ENCODE assay signal across 31 mouse cellular contexts in the genomic region with DNA sequence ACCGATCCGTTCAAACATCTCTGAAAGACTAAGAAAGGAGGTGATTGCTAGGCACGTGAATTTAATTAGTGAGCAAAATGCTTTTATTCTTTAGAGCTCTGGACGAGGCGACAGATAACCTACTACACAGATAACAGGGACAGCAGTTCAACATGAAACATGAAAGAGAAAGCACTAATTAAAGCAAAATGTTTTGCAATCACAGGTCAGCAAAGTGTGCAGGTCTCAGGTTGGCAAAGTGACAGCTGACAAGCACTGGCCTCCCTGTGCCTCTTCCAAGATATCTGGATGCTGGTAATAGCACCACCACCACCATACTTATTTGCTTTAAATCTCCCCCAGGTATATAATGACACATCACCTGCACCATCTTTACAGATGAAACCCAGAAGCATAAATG.
"Had no signal": no experiment of that assay in that cellular context is flagged by ENCODE, and none has a peak within 500 bp of the region (broad histone marks: within the 10 kb centered on the region; RNA-seq: fewer than 3 reads in every experiment).

No protein-coding gene starts in this region.

- H3K4me1 ChIP-seq: limb, embryonic 10.5 days; limb, embryonic 12.5 days; limb, embryonic 13.5 days; limb, embryonic 15.5 days; liver, embryonic 13.5 days; liver, embryonic 15.5 days; lung, embryonic 15.5 days; midbrain, embryonic 10.5 days; midbrain, embryonic 12.5 days; midbrain, embryonic 13.5 days; midbrain, embryonic 15.5 days; neural tube, embryonic 12.5 days had no signal

- H3K27me3 ChIP-seq: limb, embryonic 12.5 days; limb, embryonic 13.5 days; limb, embryonic 15.5 days; liver, embryonic 13.5 days; liver, embryonic 15.5 days; lung, embryonic 15.5 days; megakaryocyte, embryonic 14.5 days; midbrain, embryonic 12.5 days; midbrain, embryonic 13.5 days; midbrain, embryonic 15.5 days; neural tube, embryonic 12.5 days had no signal

- H3K27ac ChIP-seq: limb, embryonic 10.5 days; limb, embryonic 12.5 days; limb, embryonic 13.5 days; limb, embryonic 15.5 days; liver, embryonic 13.5 days; liver, embryonic 14.5 days; liver, embryonic 15.5 days; lung, embryonic 15.5 days; macrophage; midbrain, embryonic 10.5 days; midbrain, embryonic 12.5 days; midbrain, embryonic 13.5 days; midbrain, embryonic 15.5 days; neural tube, embryonic 12.5 days had no signal

- H3K36me3 ChIP-seq: liver, embryonic 13.5 days; midbrain, embryonic 12.5 days; midbrain, embryonic 13.5 days; midbrain, embryonic 15.5 days; neural tube, embryonic 12.5 days had no signal

- ATAC-seq: liver, postnatal 0 days; lung, postnatal 0 days; midbrain, embryonic 13.5 days; midbrain, embryonic 15.5 days; midbrain, embryonic 16.5 days had no signal

- H3K9me3 ChIP-seq: limb, embryonic 10.5 days; limb, embryonic 12.5 days; limb, embryonic 13.5 days; limb, embryonic 15.5 days; liver, embryonic 13.5 days; liver, embryonic 15.5 days; lung, embryonic 15.5 days; megakaryocyte, embryonic 14.5 days; midbrain, embryonic 10.5 days; midbrain, embryonic 12.5 days; midbrain, embryonic 13.5 days; midbrain, embryonic 15.5 days; neural tube, embryonic 12.5 days had no signal

- DNase-seq: left cerebral cortex, postnatal 4 days; liver; liver, embryonic 13.5 days; liver, postnatal 0 days; lung, adult 18-20 months; lung, adult 2 months; lung, embryonic 14.5 days; lung, postnatal 10 days; lung, postnatal 14 days; lung, postnatal 36 days; lung, postnatal 4 days; midbrain, embryonic 14.5 days had no signal

- H3K4me3 ChIP-seq: limb, embryonic 10.5 days; limb, embryonic 12.5 days; limb, embryonic 13.5 days; limb, embryonic 15.5 days; liver, embryonic 13.5 days; liver, embryonic 15.5 days; lung, embryonic 15.5 days; megakaryocyte, embryonic 14.5 days; midbrain, embryonic 10.5 days; midbrain, embryonic 12.5 days; midbrain, embryonic 13.5 days; midbrain, embryonic 15.5 days; myocyte; neural tube, embryonic 12.5 days had no signal

- H3K9ac ChIP-seq: limb, embryonic 12.5 days; limb, embryonic 13.5 days; limb, embryonic 15.5 days; liver, embryonic 13.5 days; liver, embryonic 14.5 days; liver, embryonic 15.5 days; liver, postnatal 0 days; lung, embryonic 14.5 days; lung, embryonic 15.5 days; midbrain, embryonic 12.5 days; midbrain, embryonic 13.5 days; midbrain, embryonic 15.5 days; neural tube, embryonic 12.5 days had no signal

- H3K4me2 ChIP-seq: limb, embryonic 12.5 days; limb, embryonic 13.5 days; limb, embryonic 15.5 days; liver, embryonic 11.5 days; liver, embryonic 13.5 days; liver, embryonic 15.5 days; lung, embryonic 14.5 days; lung, embryonic 15.5 days; midbrain, embryonic 11.5 days; midbrain, embryonic 12.5 days; midbrain, embryonic 13.5 days; midbrain, embryonic 15.5 days; neural tube, embryonic 12.5 days had no signal
